Mouse (Mus musculus) limb, embryonic 11.5 days (tissue): ENCODE measurements around the gene Rtl5. TPM values are rescaled to one million over a fixed set of nuclear protein-coding genes. Genes with fewer than 3 reads are reported as not detected.

ENCODE experiments used
- ATAC-seq: fragments of 200-750 bp; cut with Nextera tagmentation; 2 replicates; pipeline ENCODE4 v1.8.0; 2017; ENCODE audit warnings: low read depth; ENCODE audit not compliant: insufficient number of reproducible peaks, low FRiP score, low TSS enrichment
- DNase-seq: peaks from one replicate; pipeline ENCODE4 v3.0.0-alpha.2; 2015; ENCODE audit warnings: low spot score
- H3K27ac ChIP-seq: fragments of 300-500 bp; sonication (generic); replicated peaks from 2 replicates; pipeline ENCODE4 v1.5.1; 2014; ENCODE audit warnings: low read depth, mild to moderate bottlenecking, low read length
- H3K27me3 ChIP-seq: fragments of 300-500 bp; sonication (generic); 2 replicates; pipeline ENCODE4 v1.6.1; 2014; ENCODE audit warnings: mild to moderate bottlenecking, low read length, mixed read lengths; ENCODE audit not compliant: control insufficient read depth, insufficient read depth
- H3K36me3 ChIP-seq: fragments of 300-500 bp; sonication (generic); 2 replicates; pipeline ENCODE4 v1.6.1; 2014; ENCODE audit warnings: mild to moderate bottlenecking, low read length, moderate library complexity, mixed read lengths; ENCODE audit not compliant: control insufficient read depth, insufficient read depth
- H3K4me1 ChIP-seq: fragments of 300-500 bp; sonication (generic); 2 replicates; pipeline ENCODE4 v1.6.1; 2014; ENCODE audit warnings: low read length, mixed read lengths; ENCODE audit not compliant: control insufficient read depth, insufficient read depth
- H3K4me2 ChIP-seq: fragments of 300-500 bp; sonication (generic); 2 replicates; pipeline ENCODE4 v1.6.1; 2014; ENCODE audit warnings: low read depth, mild to moderate bottlenecking, moderate library complexity; ENCODE audit not compliant: severe bottlenecking
- H3K4me3 ChIP-seq: fragments of 300-500 bp; sonication (generic); 2 replicates; pipeline ENCODE4 v1.5.1; 2014; ENCODE audit warnings: low read depth, low read length
- H3K9ac ChIP-seq: fragments of 300-500 bp; sonication (generic); 2 replicates; pipeline ENCODE4 v1.6.1; 2014; ENCODE audit warnings: mild to moderate bottlenecking, low read length
- H3K9me3 ChIP-seq: fragments of 300-500 bp; sonication (generic); 2 replicates; pipeline ENCODE4 v1.6.1; 2016; ENCODE audit warnings: low read length; ENCODE audit not compliant: control insufficient read depth
- WGBS: fragments of 180-500 bp; shearing (Covaris S2); extraction: QIAGEN DNeasy Blood & Tissue Kit; methylation state at CpG from one replicate; pipeline ENCODE4 v1.1.7; 2014; 5-methylcytosine and 5-hydroxymethylcytosine counted together
- polyA plus RNA-seq: library from polyadenylated mRNA; unstranded; fragments of >200 nt; fragmentation: Nextera tagmentation; extraction: Ambion mirVana; gene quantifications from 2 replicates; pipeline ENCODE4 v1.2.1, GENCODE M21; 2014

The Rtl5 gene
- polyA plus RNA-seq, 1 experiment from 2014 or later: 4.0 TPM

- no peak for DNase-seq
- Histone ChIP-seq H3K27me3 (0 out of 2 replicates have a peak, but pooled peaks cover 7% of the 10 kb centered on the region), H3K9ac (no peak overlapping the region), H3K4me1 (peaks cover 5% of the 10 kb centered on the region), H3K27ac (no peak overlapping the region), H3K9me3 (no peaks in the 10 kb centered on the region), H3K4me2 (no peak overlapping the region), H3K36me3 (no peaks in the 10 kb centered on the region), H3K4me3 (no peak overlapping the region)
- no peak for ATAC-seq
- 91% methylated on average over 8 of the region's 8 CpGs for WGBS
These were observed 14.8 kb upstream of the Rtl5 start for GRCm38 (mm10) chrX:102085798-102086443.

DNA sequence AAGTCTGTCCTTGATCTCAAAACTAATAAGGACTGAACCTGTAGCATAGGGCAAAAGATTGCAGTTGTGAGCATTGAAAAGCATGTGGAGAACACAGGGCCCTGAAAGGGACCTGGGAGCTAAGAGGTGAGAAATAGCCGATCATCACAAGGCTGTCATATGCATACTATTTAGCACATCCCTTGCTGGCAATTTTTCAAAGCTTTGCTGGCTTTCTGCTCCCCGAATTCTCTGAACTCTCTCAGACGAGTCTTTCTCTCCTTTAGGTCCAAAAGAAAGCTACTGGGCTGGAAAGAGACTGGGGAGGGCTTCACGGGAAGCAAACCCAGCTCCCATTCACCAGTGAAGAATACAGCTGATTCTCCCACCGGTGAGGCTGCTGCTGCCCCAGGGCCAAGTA lies 11.2 kb upstream of the Rtl5 start:
- Histone ChIP-seq H3K9ac (no peak overlapping the region), H3K4me1 (peaks cover 5% of the 10 kb centered on the region), H3K27ac (peak overlapping the region; percentile 71), H3K9me3 (no peaks in the 10 kb centered on the region), H3K36me3 (no peaks in the 10 kb centered on the region), H3K4me3 (no peak overlapping the region), H3K27me3 (0 out of 2 replicates have a peak, but pooled peaks cover 3% of the 10 kb centered on the region), H3K4me2 (no peak overlapping the region; the same call in 1 of the 2 replicates)
- DNase-seq (no peak), ATAC-seq (no peak)
- WGBS: 56% methylated on average over 5 of the region's 5 CpGs

DNA sequence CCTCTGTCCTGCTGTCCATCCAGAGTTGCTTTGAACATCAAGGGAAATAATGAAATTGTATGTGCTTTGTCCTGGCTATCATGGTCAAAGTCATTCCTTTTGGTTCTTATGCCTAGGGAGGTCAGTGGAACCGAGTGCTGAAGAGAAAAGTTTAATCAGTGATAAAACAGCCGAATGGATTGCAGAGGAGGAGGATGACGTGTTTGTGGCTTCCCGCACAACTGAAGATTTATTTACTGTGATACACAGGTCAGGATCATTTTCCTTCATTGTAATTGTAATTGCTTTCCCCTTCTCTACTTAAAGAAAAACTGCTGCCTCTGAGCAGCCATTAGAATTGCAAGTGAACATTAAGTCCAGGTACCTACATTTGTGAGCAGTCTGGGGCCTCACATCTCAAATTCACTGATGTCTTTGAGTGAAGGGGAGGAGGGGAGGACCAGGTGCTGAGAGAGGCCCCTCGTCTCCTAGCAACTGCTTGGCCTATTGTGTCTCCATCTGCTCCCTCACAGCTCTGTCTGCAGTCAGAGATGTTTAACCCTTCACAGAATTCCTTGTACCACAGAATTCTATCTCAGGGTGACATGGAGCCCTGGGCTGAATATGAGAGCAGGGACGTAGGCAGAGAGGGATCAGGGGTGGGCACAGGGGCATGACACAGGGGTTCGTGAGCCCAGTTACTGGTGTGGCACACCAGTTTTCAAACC lies 10.6 kb upstream of the Rtl5 start:
- ATAC-seq (peak; percentile 81), DNase-seq (peak; percentile 55)
- 0 out of 2 replicates have a peak, but pooled peaks cover 3% of the 10 kb centered on the region for H3K27me3 ChIP-seq
- H3K4me1 ChIP-seq: peaks cover 5% of the 10 kb centered on the region
- H3K9me3 ChIP-seq: no peaks in the 10 kb centered on the region
- WGBS: 46% methylated on average over 7 of the region's 7 CpGs
- no peak overlapping the region for H3K4me3 ChIP-seq
- H3K9ac ChIP-seq: no peak overlapping the region
- H3K36me3 ChIP-seq: no peaks in the 10 kb centered on the region
- H3K27ac ChIP-seq: peak overlapping the region; percentile 71
- peak overlapping the region; percentile 12; the same call in 1 of the 2 replicates for H3K4me2 ChIP-seq

- Histone ChIP-seq H3K36me3 (no peaks in the 10 kb centered on the region), H3K4me3 (no peak overlapping the region), H3K4me1 (peaks cover 5% of the 10 kb centered on the region), H3K9ac (no peak overlapping the region), H3K27me3 (0 out of 2 replicates have a peak, but pooled peaks cover 3% of the 10 kb centered on the region), H3K4me2 (no peak overlapping the region), H3K27ac (peak overlapping the region; percentile 42; the same call in 1 of the 2 replicates), H3K9me3 (no peaks in the 10 kb centered on the region)
- WGBS: 64% methylated on average over 10 of the region's 10 CpGs
- ATAC-seq: no peak
- no peak for DNase-seq
These were observed 10.0 kb upstream of the Rtl5 start for GRCm38 (mm10) chrX:102081076-102081475.

DNA sequence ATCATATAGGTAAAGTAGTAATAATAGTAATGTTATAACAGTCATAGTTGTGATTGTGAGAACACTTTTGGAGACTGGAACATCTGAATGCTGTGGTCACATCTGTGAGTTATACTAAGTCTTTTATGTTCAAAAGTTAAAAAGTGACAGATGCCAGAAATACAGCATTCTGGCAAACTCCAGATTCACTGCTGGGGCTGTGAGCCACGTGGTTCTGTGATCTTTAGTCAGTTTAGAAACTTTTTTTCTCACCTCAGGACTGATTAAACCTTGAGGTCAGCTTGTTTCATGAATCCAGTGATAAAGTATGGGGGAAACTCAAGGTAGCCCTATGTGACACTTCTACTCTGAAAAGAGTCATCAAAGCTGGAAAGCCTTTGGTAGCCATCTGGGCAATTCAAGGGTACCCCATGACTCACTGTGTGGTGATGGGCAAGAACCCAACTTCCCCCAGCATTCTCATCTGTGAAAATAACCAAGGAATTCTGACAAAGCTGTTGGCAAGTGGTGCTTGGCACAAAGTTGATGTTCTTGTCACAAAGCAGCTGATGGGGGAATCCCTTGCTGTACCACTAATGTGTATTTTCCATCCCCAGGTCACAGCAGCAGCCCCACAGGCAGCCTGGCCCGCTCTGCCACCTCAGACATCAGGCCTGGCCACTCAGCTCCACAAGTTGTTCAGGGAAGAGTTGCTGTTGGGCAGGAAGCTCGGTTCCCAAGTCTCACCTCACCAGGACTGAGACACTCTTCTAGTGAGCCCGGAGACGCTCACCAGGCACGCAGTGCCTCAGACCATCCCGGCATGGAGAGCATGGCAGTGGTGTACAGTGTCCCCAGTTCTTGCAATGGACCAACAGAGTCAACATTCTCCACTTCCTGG lies 6.0 kb upstream of the Rtl5 start:
- H3K27ac ChIP-seq: no peak overlapping the region
- H3K36me3 ChIP-seq: no peaks in the 10 kb centered on the region
- ATAC-seq: no peak
- no peak overlapping the region for H3K4me2 ChIP-seq
- WGBS: 82% methylated on average over 7 of the region's 7 CpGs
- no peaks in the 10 kb centered on the region for H3K27me3 ChIP-seq
- H3K4me1 ChIP-seq: no peaks in the 10 kb centered on the region; the same call in 1 of the 2 replicates
- H3K9ac ChIP-seq: no peak overlapping the region
- no peaks in the 10 kb centered on the region for H3K9me3 ChIP-seq
- no peak overlapping the region for H3K4me3 ChIP-seq
- no peak for DNase-seq

- Histone ChIP-seq H3K36me3 (no peaks in the 10 kb centered on the region), H3K4me1 (no peaks in the 10 kb centered on the region), H3K27ac (no peak overlapping the region), H3K9me3 (no peaks in the 10 kb centered on the region), H3K9ac (no peak overlapping the region), H3K4me3 (no peak overlapping the region), H3K27me3 (0 out of 2 replicates have a peak, but pooled peaks cover 4% of the 10 kb centered on the region), H3K4me2 (no peak overlapping the region)
- WGBS: 86% methylated on average over 4 of the region's 4 CpGs
- DNase-seq (no peak), ATAC-seq (no peak)
These were observed 4.1 kb upstream of the Rtl5 start for GRCm38 (mm10) chrX:102075158-102075557.

- ATAC-seq: no peak
- Histone ChIP-seq H3K36me3 (no peaks in the 10 kb centered on the region), H3K27me3 (0 out of 2 replicates have a peak, but pooled peaks cover 6% of the 10 kb centered on the region), H3K4me1 (no peaks in the 10 kb centered on the region), H3K4me3 (no peak overlapping the region), H3K4me2 (no peak overlapping the region), H3K9ac (no peak overlapping the region), H3K27ac (no peak overlapping the region), H3K9me3 (no peaks in the 10 kb centered on the region)
- 83% methylated on average over 5 of the region's 5 CpGs for WGBS
- no peak for DNase-seq
These were observed 3.3 kb upstream of the Rtl5 start for GRCm38 (mm10) chrX:102074435-102074834.
